Mouse (Mus musculus): ENCODE measurements around the gene Esrrg. TPM values are rescaled to one million over a fixed set of nuclear protein-coding genes. Genes with fewer than 3 reads are reported as not detected.
A peak's percentile ranks its signal among the peaks of the same experiment; 100 is the strongest.

Gene Esrrg
- polyA plus RNA-seq, 1 experiment from 2014 or later, result 51.4 TPM

DNA sequence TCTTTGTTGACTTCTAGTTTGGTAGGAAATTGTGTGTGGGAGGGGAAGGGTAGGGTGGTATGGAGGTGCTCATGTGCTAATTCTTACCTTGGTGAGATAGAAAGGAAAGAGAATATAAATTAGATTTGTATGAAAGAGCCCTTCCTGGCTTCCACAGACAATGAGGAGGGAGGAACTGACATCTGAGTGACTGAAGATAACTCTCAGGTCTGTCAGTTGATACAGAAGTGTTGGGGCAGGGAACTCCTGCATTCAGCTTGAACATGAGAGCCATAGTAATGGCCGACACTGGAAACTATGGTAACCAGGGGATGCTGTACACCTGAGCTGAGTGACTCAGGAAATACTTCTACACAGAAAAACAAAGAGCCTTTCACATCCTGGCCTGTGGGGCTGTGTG, 550.1 kb downstream of the Esrrg start:
- Histone ChIP-seq H3K27me3 (ENCODE audit: control insufficient read depth, insufficient read depth, low read length) (no peaks in the 10 kb centered on the region), H3K4me2 (ENCODE audit: low read depth, low read length) (no peak overlapping the region), H3K9me3 (ENCODE audit: control insufficient read depth, low read length) (no peaks in the 10 kb centered on the region), H3K4me3 (ENCODE audit: low read depth, low read length) (no peak overlapping the region), H3K9ac (replicated peaks; ENCODE audit: low read depth, low read length) (no peak overlapping the region), H3K27ac (ENCODE audit: low read depth, low read length) (no peak overlapping the region), H3K4me1 (ENCODE audit: control insufficient read depth, insufficient read depth, low read length) (no peaks in the 10 kb centered on the region), H3K36me3 (ENCODE audit: control insufficient read depth, insufficient read depth, low read length) (no peaks in the 10 kb centered on the region)
- 89% methylated on average over 1 of the region's 1 CpGs for WGBS
- no peak for ATAC-seq (ENCODE audit: low read depth)

DNA sequence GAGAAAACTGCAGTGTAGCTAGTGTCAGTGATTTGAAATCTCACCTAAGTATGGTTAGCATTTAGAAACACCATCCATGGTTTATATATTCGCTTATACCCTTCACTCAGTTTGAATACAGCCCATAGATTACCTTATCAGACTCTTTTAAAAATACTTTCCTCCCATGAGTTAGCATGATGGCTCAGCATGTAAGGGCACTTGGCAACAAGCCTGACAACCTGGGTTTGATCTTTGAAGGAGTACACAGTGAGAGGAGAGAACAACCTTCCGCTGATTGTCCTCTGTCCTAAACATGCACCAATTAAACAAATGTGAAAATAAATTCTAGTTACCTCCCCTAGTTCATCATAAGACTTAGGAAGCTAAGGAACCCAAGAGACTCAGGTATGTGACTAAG, 550.5 kb downstream of the Esrrg start:
- H3K27ac ChIP-seq (ENCODE audit: low read depth, low read length), result no peak overlapping the region
- ATAC-seq (ENCODE audit: low read depth), result no peak
- H3K4me2 ChIP-seq (ENCODE audit: low read depth, low read length), result no peak overlapping the region
- H3K36me3 ChIP-seq (ENCODE audit: control insufficient read depth, insufficient read depth, low read length), result no peaks in the 10 kb centered on the region
- H3K4me1 ChIP-seq (ENCODE audit: control insufficient read depth, insufficient read depth, low read length), result no peaks in the 10 kb centered on the region
- WGBS, result 87% methylated on average over 2 of the region's 2 CpGs
- no peaks in the 10 kb centered on the region for H3K27me3 ChIP-seq (ENCODE audit: control insufficient read depth, insufficient read depth, low read length)
- no peak overlapping the region for H3K9ac ChIP-seq (replicated peaks; ENCODE audit: low read depth, low read length)
- no peak overlapping the region for H3K4me3 ChIP-seq (ENCODE audit: low read depth, low read length)
- no peaks in the 10 kb centered on the region for H3K9me3 ChIP-seq (ENCODE audit: control insufficient read depth, low read length)

- Histone ChIP-seq H3K4me1 (ENCODE audit: control insufficient read depth, insufficient read depth, low read length) (no peaks in the 10 kb centered on the region; the same call in 1 of the 2 replicates), H3K9me3 (ENCODE audit: control insufficient read depth, low read length) (no peaks in the 10 kb centered on the region), H3K4me2 (ENCODE audit: low read depth, low read length) (no peak overlapping the region), H3K27ac (ENCODE audit: low read depth, low read length) (no peak overlapping the region), H3K27me3 (ENCODE audit: control insufficient read depth, insufficient read depth, low read length) (no peaks in the 10 kb centered on the region), H3K36me3 (ENCODE audit: control insufficient read depth, insufficient read depth, low read length) (no peaks in the 10 kb centered on the region), H3K4me3 (ENCODE audit: low read depth, low read length) (no peak overlapping the region), H3K9ac (replicated peaks; ENCODE audit: low read depth, low read length) (no peak overlapping the region)
- no peak for ATAC-seq (ENCODE audit: low read depth)
Measured at GRCm38 (mm10) chr1:188163058-188163457, 554.5 kb downstream of the Esrrg start.

GRCm38 (mm10) chr1:188164251-188164650, 555.7 kb downstream of the Esrrg start:
- Histone ChIP-seq H3K36me3 (ENCODE audit: control insufficient read depth, insufficient read depth, low read length) (no peaks in the 10 kb centered on the region), H3K4me2 (ENCODE audit: low read depth, low read length) (no peak overlapping the region), H3K27ac (ENCODE audit: low read depth, low read length) (no peak overlapping the region), H3K4me3 (ENCODE audit: low read depth, low read length) (no peak overlapping the region), H3K9ac (replicated peaks; ENCODE audit: low read depth, low read length) (no peak overlapping the region), H3K9me3 (ENCODE audit: control insufficient read depth, low read length) (no peaks in the 10 kb centered on the region), H3K27me3 (ENCODE audit: control insufficient read depth, insufficient read depth, low read length) (no peaks in the 10 kb centered on the region), H3K4me1 (ENCODE audit: control insufficient read depth, insufficient read depth, low read length) (no peaks in the 10 kb centered on the region; the same call in 1 of the 2 replicates)
- 66% methylated on average over 6 of the region's 6 CpGs for WGBS
- ATAC-seq (ENCODE audit: low read depth), result no peak

DNA sequence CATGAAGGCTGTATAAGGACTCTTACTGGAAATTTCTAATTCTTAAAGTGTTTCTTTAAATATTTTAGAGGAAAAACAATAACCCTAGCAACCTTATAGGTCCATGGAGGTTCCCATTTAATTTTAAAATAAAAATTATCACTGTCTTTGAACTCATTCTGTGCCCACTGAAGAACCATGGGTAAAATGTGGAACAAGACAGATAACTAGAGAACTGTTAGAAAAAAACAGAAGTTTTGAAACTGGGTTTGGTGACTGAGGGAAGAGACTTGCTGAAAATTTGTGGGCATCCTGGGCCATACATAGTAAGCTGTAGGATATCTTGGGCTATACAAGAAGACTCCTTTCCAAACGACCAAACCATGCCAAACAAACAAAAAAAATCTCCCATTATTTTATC, 565.3 kb downstream of the Esrrg start:
- ATAC-seq (ENCODE audit: low read depth), result no peak
- Histone ChIP-seq H3K27ac (ENCODE audit: low read depth, low read length) (no peak overlapping the region), H3K9me3 (ENCODE audit: control insufficient read depth, low read length) (no peaks in the 10 kb centered on the region), H3K4me2 (ENCODE audit: low read depth, low read length) (no peak overlapping the region), H3K9ac (replicated peaks; ENCODE audit: low read depth, low read length) (no peak overlapping the region), H3K4me3 (ENCODE audit: low read depth, low read length) (no peak overlapping the region), H3K36me3 (ENCODE audit: control insufficient read depth, insufficient read depth, low read length) (no peaks in the 10 kb centered on the region), H3K4me1 (ENCODE audit: control insufficient read depth, insufficient read depth, low read length) (no peaks in the 10 kb centered on the region), H3K27me3 (ENCODE audit: control insufficient read depth, insufficient read depth, low read length) (no peaks in the 10 kb centered on the region)
- 61% methylated on average over 1 of the region's 1 CpGs for WGBS

GRCm38 (mm10) chr1:188182951-188183350, 574.4 kb downstream of the Esrrg start:
- no peak overlapping the region for H3K27ac ChIP-seq (ENCODE audit: low read depth, low read length)
- 77% methylated on average over 5 of the region's 5 CpGs for WGBS
- peaks cover 24% of the 10 kb centered on the region for H3K4me1 ChIP-seq (ENCODE audit: control insufficient read depth, insufficient read depth, low read length)
- H3K4me2 ChIP-seq (ENCODE audit: low read depth, low read length), result no peak overlapping the region
- no peak for ATAC-seq (ENCODE audit: low read depth)
- H3K36me3 ChIP-seq (ENCODE audit: control insufficient read depth, insufficient read depth, low read length), result no peaks in the 10 kb centered on the region
- H3K27me3 ChIP-seq (ENCODE audit: control insufficient read depth, insufficient read depth, low read length), result no peaks in the 10 kb centered on the region
- H3K9me3 ChIP-seq (ENCODE audit: control insufficient read depth, low read length), result no peaks in the 10 kb centered on the region
- H3K4me3 ChIP-seq (ENCODE audit: low read depth, low read length), result no peak overlapping the region
- H3K9ac ChIP-seq (replicated peaks; ENCODE audit: low read depth, low read length), result no peak overlapping the region

GRCm38 (mm10) chr1:188186440-188187117, 578.0 kb downstream of the Esrrg start:
- H3K4me2 ChIP-seq (ENCODE audit: low read depth, low read length), result no peak overlapping the region
- no peaks in the 10 kb centered on the region for H3K36me3 ChIP-seq (ENCODE audit: control insufficient read depth, insufficient read depth, low read length)
- H3K9me3 ChIP-seq (ENCODE audit: control insufficient read depth, low read length), result no peaks in the 10 kb centered on the region
- WGBS, result 26% methylated on average over 17 of the region's 17 CpGs
- no peak overlapping the region for H3K27ac ChIP-seq (ENCODE audit: low read depth, low read length)
- no peak overlapping the region for H3K4me3 ChIP-seq (ENCODE audit: low read depth, low read length)
- peaks cover 24% of the 10 kb centered on the region for H3K4me1 ChIP-seq (ENCODE audit: control insufficient read depth, insufficient read depth, low read length)
- ATAC-seq (ENCODE audit: low read depth), result peak; percentile 62
- H3K27me3 ChIP-seq (ENCODE audit: control insufficient read depth, insufficient read depth, low read length), result no peaks in the 10 kb centered on the region
- H3K9ac ChIP-seq (replicated peaks; ENCODE audit: low read depth, low read length), result no peak overlapping the region

GRCm38 (mm10) chr1:188192971-188193370, 584.4 kb downstream of the Esrrg start:
- Histone ChIP-seq H3K9ac (replicated peaks; ENCODE audit: low read depth, low read length) (no peak overlapping the region), H3K4me3 (ENCODE audit: low read depth, low read length) (no peak overlapping the region), H3K27ac (ENCODE audit: low read depth, low read length) (no peak overlapping the region), H3K27me3 (ENCODE audit: control insufficient read depth, insufficient read depth, low read length) (no peaks in the 10 kb centered on the region), H3K4me1 (ENCODE audit: control insufficient read depth, insufficient read depth, low read length) (peaks cover 5% of the 10 kb centered on the region; the same call in 1 of the 2 replicates), H3K4me2 (ENCODE audit: low read depth, low read length) (no peak overlapping the region), H3K9me3 (ENCODE audit: control insufficient read depth, low read length) (no peaks in the 10 kb centered on the region), H3K36me3 (ENCODE audit: control insufficient read depth, insufficient read depth, low read length) (no peaks in the 10 kb centered on the region)
- ATAC-seq (ENCODE audit: low read depth), result no peak
- 88% methylated on average over 2 of the region's 2 CpGs for WGBS

- H3K4me2 ChIP-seq (ENCODE audit: low read depth, low read length), result no peak overlapping the region
- no peaks in the 10 kb centered on the region for H3K36me3 ChIP-seq (ENCODE audit: control insufficient read depth, insufficient read depth, low read length)
- no peaks in the 10 kb centered on the region for H3K4me1 ChIP-seq (ENCODE audit: control insufficient read depth, insufficient read depth, low read length)
- no peak for ATAC-seq (ENCODE audit: low read depth)
- H3K9ac ChIP-seq (replicated peaks; ENCODE audit: low read depth, low read length), result no peak overlapping the region
- no peaks in the 10 kb centered on the region for H3K9me3 ChIP-seq (ENCODE audit: control insufficient read depth, low read length)
- H3K4me3 ChIP-seq (ENCODE audit: low read depth, low read length), result no peak overlapping the region
- no peak overlapping the region for H3K27ac ChIP-seq (ENCODE audit: low read depth, low read length)
- H3K27me3 ChIP-seq (ENCODE audit: control insufficient read depth, insufficient read depth, low read length), result no peaks in the 10 kb centered on the region
- 33% methylated on average over 6 of the region's 6 CpGs for WGBS
Measured at GRCm38 (mm10) chr1:188207421-188207820, 598.8 kb downstream of the Esrrg start.
